Mouse (Mus musculus): ENCODE data around the gene Atp6v0b. TPM values are rescaled to one million over a fixed set of nuclear protein-coding genes. Genes with fewer than 3 reads are reported as not detected.

Atp6v0b gene
- total RNA-seq, 2 experiments from 2014 or later: 386 to 393 TPM

- no peak for DNase-seq (ENCODE audit: low spot score in 2 of 2)
Observed at GRCm38 (mm10) chr4:117873615-117874014, 13.5 kb downstream of the Atp6v0b start.

- no peak for DNase-seq (ENCODE audit: low spot score in 2 of 2)
Observed at GRCm38 (mm10) chr4:117872471-117872886, 14.7 kb downstream of the Atp6v0b start, which contains the start of gene Ccdc24. Gene Ccdc24, minus strand, starts transcription at chr4:117872557.

GRCm38 (mm10) chr4:117871787-117872186 lies 15.3 kb downstream of the Atp6v0b start:
- DNase-seq (ENCODE audit: low spot score in 2 of 2): no peak

GRCm38 (mm10) chr4:117870437-117870836 lies 16.7 kb downstream of the Atp6v0b start:
- DNase-seq (ENCODE audit: low spot score in 2 of 2): no peak

GRCm38 (mm10) chr4:117869317-117869716 lies 17.8 kb downstream of the Atp6v0b start:
- no peak for DNase-seq (ENCODE audit: low spot score in 2 of 2)

GRCm38 (mm10) chr4:117867823-117868222 lies 19.3 kb downstream of the Atp6v0b start:
- DNase-seq (ENCODE audit: low spot score in 2 of 2): peak; percentile 76 to 80

- no peak for DNase-seq (ENCODE audit: low spot score in 2 of 2)
Observed at GRCm38 (mm10) chr4:117867000-117867399, 20.1 kb downstream of the Atp6v0b start.

- DNase-seq (ENCODE audit: low spot score in 2 of 2): peak; percentile 35 to 50
Observed at GRCm38 (mm10) chr4:117866083-117866482, 21.1 kb downstream of the Atp6v0b start.

- DNase-seq (ENCODE audit: low spot score in 2 of 2): peak; percentile 60 to 64
Observed at GRCm38 (mm10) chr4:117862823-117863222, 24.3 kb downstream of the Atp6v0b start.

GRCm38 (mm10) chr4:117860570-117860969 lies 26.6 kb downstream of the Atp6v0b start:
- no peak for DNase-seq (ENCODE audit: low spot score in 2 of 2)

- peak; percentile 80 to 84 for DNase-seq (ENCODE audit: low spot score in 2 of 2)
Observed at GRCm38 (mm10) chr4:117858794-117859193, 28.3 kb downstream of the Atp6v0b start.

- DNase-seq (ENCODE audit: low spot score in 2 of 2): peak; percentile 59 to 70
Observed at GRCm38 (mm10) chr4:117855146-117855545, 32.0 kb downstream of the Atp6v0b start.

GRCm38 (mm10) chr4:117852152-117852868 lies 34.8 kb downstream of the Atp6v0b start:
- no peak for DNase-seq (ENCODE audit: low spot score in 2 of 2)

- DNase-seq (ENCODE audit: low spot score in 2 of 2): no peak
Observed at GRCm38 (mm10) chr4:117850871-117851270, 36.3 kb downstream of the Atp6v0b start.

GRCm38 (mm10) chr4:117850176-117850575 lies 37.0 kb downstream of the Atp6v0b start:
- DNase-seq (ENCODE audit: low spot score in 2 of 2): no peak

- DNase-seq (ENCODE audit: low spot score in 2 of 2): peak in 1 of 2 experiments; percentile 35
Observed at GRCm38 (mm10) chr4:117849506-117849905, 37.6 kb downstream of the Atp6v0b start.

GRCm38 (mm10) chr4:117849063-117849462 lies 38.1 kb downstream of the Atp6v0b start:
- DNase-seq (ENCODE audit: low spot score in 2 of 2): peak in 1 of 2 experiments; percentile 28

- peak; percentile 58 to 66 for DNase-seq (ENCODE audit: low spot score in 2 of 2)
Observed at GRCm38 (mm10) chr4:117847011-117847410, 40.1 kb downstream of the Atp6v0b start.

GRCm38 (mm10) chr4:117846261-117846660 lies 40.9 kb downstream of the Atp6v0b start:
- no peak for DNase-seq (ENCODE audit: low spot score in 2 of 2)

GRCm38 (mm10) chr4:117845316-117845715 lies 41.8 kb downstream of the Atp6v0b start:
- DNase-seq (ENCODE audit: low spot score in 2 of 2): no peak

GRCm38 (mm10) chr4:117844467-117844866 lies 42.7 kb downstream of the Atp6v0b start:
- no peak for DNase-seq (ENCODE audit: low spot score in 2 of 2)

- no peak for DNase-seq (ENCODE audit: low spot score in 2 of 2)
Observed at GRCm38 (mm10) chr4:117843101-117843500, 44.0 kb downstream of the Atp6v0b start.

GRCm38 (mm10) chr4:117841566-117841965 lies 45.6 kb downstream of the Atp6v0b start:
- no peak for DNase-seq (ENCODE audit: low spot score in 2 of 2)

Data from layer of hippocampus, postnatal 10 days (tissue).